Mouse (Mus musculus): ENCODE measurements at regions not wholly inside any gene's neighbourhood (a gene's known extent, or its start where the extent isn't known, plus 50 kb on each side); places are given as distances from the start of the nearest gene placed in this dataset.

GRCm38 (mm10) chr2:173930606-173931177 lies 145.4 kb upstream of the Stx16 start:
- no peak for DNase-seq (ENCODE audit: extremely low spot score in 1 of 2, low spot score in 1 of 2)

DNA sequence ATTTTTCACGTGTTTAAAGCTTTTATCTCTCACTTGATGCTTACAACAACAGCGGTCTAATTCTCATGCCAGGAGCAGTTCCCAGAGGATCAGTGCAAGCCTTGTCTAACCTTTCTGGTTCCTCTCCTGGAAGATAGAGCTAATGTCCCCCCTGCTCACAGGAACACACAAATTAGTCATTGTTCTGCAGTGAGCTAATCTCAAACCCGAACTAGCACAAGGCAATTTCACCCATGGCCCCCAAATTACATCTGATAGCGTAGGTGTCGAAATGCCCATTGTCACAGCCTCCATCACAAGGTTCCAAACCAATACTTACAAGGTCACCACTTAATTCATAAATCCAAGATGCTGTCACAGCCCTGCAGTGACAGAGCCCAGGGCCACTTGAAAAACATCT lies 140.4 kb upstream of the Stx16 start:
- no peak for DNase-seq (ENCODE audit: extremely low spot score in 1 of 2, low spot score in 1 of 2)

DNA sequence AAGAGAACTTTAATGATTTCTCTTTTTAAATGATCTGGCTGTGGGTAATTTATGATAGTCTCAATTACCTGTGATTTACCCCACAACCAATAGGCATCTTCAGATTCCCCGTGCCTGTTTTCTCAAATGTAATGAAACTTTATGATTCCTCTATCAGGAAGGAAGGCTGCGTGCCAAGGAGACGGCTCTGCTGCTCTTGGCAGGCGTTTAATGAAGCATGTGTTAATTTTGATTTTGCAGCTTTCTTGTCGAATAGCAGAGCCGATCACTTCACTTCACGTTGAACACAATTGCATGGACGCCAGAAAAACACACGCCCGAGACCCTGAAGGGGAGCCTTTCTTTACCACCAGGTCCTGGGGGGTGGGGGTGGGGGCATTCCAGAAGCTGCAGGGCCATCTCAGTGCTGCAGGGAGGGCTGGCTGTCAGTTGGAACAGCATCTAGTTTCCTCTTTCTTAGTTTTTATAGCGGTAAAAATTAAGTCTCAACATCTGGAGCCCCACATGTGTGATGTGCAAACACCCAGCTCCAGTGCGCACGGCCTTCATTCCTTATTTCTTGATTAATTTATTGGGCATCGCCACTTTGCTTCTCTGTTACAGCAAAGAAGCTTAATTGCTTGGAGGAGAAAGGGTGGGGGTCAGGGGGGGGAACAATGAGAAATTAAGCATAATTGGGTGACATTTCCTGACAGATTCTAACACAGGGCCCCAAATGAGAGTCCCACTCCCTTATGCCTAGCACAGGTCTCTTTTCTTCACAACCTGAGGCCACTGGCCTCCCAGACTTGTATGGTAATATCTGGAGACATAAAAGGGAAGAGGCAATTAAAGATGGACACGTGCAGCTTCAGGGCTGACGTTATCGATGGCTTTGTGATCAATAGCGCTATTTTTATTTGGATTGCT lies 138.3 kb upstream of the Stx16 start:
- peak in 1 of 2 experiments; percentile 17 for DNase-seq (ENCODE audit: extremely low spot score in 1 of 2, low spot score in 1 of 2)

DNA sequence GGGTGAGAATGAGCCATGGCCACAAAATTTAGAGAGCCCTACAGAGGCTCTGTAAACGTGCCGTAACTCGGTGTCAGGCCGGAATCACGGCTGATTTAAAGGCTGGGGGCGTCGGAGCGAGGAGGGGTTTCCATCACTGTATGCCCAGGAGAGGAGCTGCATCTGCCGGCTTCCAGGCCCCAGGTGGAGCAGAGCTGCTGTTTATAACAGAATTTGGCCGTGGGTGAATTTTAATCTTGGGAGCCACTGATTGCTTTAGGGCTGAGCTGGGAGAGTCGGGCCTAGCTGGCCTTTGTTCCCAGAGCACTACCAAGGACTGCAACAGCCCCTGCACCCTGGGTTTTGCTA lies 137.7 kb upstream of the Stx16 start:
- no peak for DNase-seq (ENCODE audit: extremely low spot score in 1 of 2, low spot score in 1 of 2)

GRCm38 (mm10) chr2:173945441-173945840 lies 130.7 kb upstream of the Stx16 start:
- no peak for DNase-seq (ENCODE audit: extremely low spot score in 1 of 2, low spot score in 1 of 2)

DNA sequence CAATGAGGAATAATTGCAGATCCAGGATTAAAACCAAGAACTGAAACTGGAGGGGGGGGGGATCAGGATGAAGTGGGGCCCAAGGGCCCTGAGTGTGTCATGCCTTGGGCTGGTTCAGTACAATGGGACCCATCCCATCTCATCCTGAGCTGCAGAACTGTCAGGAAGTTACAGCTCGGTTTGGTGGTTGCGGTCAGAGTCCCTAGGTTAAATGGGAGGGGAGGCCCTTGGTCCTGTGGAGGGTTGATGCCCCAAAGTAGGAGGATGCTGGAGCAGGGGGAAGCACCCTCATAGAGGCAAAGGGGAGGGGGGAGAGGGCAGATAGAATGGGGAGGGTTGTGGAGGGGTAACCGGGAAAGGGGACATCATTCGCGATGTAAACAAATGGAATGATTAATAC lies 127.5 kb upstream of the Stx16 start:
- DNase-seq (ENCODE audit: extremely low spot score in 1 of 2, low spot score in 1 of 2): no peak

GRCm38 (mm10) chr2:173950164-173950891 lies 125.8 kb upstream of the Stx16 start:
- DNase-seq (ENCODE audit: extremely low spot score in 1 of 2, low spot score in 1 of 2): peak in 1 of 2 experiments; percentile 26

DNA sequence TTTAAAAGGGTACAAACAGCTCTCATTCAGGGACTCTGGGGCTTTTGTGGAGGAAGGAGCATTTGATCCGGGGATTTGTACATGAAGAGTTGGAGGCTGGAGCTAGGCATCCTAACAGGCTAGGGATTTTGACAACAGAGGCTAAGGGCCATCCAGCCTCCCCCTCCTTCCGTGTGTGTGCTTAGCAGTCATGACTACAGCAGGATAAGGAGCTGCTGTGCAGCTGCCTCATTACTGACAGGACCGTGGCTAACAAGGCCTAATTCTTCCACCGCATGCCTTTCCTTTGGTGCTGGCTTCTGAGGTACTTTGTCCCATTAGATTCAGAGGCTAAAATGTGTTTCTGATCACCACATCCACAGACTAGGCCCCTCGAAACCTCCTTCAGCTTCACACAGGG lies 110.0 kb upstream of the Stx16 start:
- DNase-seq (ENCODE audit: extremely low spot score in 1 of 2, low spot score in 1 of 2): no peak

DNA sequence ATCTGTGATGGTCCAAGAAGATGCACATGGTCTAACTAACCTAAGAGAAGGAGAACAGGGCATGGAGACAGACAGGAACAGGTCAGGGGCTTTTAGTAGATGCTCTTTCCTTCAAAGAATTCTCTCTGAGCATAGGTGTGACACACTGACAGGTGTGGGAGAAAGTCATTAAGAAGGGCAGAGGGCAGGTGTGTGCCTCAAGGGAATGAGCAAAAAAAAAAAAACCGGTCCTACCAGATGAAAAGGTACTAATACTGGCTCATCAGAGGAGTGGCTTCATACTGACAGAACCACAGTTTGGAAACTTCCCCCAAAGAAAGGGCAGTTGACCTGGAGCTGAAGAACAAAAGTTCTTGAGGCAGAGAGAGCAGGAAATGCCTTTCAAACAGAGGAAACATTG lies 105.3 kb upstream of the Stx16 start:
- DNase-seq (ENCODE audit: extremely low spot score in 1 of 2, low spot score in 1 of 2): no peak

- DNase-seq (ENCODE audit: extremely low spot score in 1 of 2, low spot score in 1 of 2): no peak
Observed at GRCm38 (mm10) chr2:173976314-173977053, 99.6 kb upstream of the Stx16 start.

GRCm38 (mm10) chr2:173977236-173978053 lies 98.7 kb upstream of the Stx16 start:
- no peak for DNase-seq (ENCODE audit: extremely low spot score in 1 of 2, low spot score in 1 of 2)

DNA sequence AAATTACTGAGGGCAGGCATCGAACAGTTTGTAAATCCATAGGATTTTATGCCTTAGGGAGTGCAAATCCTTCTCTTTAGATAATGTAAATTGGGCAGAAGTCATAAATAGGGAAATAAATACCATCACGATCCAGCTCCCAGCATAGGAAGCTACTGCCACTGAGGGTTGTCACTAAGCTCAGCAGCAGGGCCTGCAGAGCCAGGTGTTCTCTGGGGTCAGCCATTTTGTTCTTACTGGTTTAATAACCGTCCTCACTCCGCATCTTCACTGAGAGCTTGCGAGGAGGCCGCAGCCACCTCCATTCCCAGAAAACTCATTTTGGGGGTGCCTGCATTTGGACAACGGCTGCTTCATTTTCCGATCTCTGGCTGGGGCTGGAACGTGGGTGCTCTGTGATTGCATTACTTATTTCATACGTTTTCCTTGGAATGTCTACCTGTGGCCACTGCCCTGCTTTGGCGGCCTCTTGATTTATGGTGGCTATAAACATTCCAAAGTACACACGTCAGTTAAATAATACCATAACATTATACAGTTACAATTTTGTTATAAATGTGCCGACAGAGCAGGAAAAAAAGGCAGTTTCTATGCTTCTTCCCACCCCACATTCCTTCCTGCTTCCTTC lies 97.9 kb upstream of the Stx16 start:
- DNase-seq (ENCODE audit: extremely low spot score in 1 of 2, low spot score in 1 of 2): no peak

DNA sequence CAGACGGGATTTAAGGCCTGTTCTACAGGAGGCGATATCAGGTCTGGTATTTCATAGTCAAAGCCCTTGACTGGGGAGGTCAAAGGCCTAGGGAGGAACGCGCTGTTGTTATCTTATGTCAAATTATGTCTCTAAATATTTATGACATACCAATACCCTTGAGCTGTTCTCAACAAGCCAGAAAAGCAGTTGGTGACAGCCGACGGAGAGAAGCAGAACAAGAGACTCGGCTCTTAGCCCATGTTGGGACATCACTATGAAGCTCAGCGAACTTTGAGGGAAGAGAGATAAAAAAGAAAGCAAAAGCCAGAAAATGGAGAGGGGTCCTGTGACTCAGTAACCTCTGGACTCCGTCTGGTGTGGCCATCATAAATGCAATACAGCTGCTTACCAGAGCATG lies 95.1 kb upstream of the Stx16 start:
- DNase-seq (ENCODE audit: extremely low spot score in 1 of 2, low spot score in 1 of 2): no peak

DNA sequence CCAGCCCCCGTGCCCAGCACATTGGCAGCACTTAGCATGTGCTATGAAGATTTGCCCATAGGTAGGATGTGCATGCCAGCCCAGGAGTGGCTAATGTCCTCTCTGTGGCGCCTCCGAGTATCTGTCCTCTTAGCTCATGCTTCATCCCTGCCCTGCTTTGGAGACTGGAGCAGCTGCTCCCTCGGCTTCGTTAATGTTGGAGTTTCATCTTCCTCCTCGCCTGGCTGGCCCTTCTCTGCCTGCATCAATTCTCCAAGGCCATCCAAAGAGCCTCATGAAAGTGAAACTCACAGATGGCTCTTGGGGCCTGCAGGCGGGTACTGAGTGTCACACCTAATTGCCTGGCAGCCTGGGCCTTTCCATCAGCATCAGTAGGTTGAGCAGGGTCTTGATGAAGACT lies 88.6 kb upstream of the Stx16 start:
- DNase-seq (ENCODE audit: extremely low spot score in 1 of 2, low spot score in 1 of 2): no peak

- DNase-seq (ENCODE audit: extremely low spot score in 1 of 2, low spot score in 1 of 2): no peak
Observed at GRCm38 (mm10) chr2:173987921-173988320, 88.2 kb upstream of the Stx16 start.

DNA sequence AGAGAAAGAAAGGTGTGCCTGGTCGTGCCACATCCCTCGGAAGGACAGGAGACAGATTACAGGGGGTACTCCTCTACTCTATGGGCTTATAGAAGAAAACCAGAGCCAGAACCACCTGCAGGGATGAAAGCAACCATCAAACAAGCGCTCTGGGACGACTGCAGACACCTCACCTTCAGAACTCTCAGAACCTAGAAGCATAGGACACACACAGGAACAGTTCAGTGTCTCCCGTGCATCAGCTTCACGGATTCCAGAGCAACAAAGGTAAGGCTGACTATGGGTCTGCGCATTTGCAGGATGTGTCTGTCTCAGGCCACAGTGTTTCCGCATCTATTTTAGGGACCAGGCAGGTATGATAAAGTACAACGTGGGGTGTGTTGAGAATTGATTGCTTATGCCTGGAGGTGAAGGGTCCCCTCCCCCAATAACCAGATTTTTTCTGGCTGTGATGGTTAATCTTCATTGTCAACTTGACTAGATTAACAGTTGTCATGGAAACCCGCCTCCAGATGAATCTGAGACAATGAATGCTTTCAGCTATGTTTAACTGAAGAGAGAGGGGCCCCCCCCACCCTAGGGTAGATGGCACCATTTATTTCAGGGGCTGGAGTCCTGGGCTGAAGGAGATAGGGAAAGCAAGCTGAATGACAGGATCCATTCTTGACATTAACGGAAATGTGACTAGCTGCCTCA lies 87.3 kb upstream of the Stx16 start:
- DNase-seq (ENCODE audit: extremely low spot score in 1 of 2, low spot score in 1 of 2): peak in 1 of 2 experiments; percentile 19

- DNase-seq (ENCODE audit: extremely low spot score in 1 of 2, low spot score in 1 of 2): no peak
Observed at GRCm38 (mm10) chr2:173990664-173991063, 85.4 kb upstream of the Stx16 start.

DNA sequence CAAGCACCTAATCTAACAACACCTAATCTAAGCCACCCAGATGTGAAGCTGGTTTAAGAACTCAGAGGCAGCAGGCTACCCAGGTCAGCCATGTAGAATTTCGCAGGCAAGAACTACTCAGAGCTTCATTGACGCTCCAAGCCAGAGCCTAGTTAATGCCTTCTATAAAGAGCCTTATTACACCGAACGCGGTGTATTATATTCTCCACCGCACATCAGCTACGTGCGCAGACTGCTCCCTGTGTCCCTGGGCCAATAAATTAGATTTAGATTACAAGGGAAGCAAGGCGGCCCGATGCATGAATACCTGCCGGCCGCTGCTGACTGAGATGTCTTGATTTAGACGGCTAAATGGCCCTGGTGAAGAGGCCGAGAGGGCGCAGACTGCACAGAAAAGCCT lies 84.7 kb upstream of the Stx16 start:
- no peak for DNase-seq (ENCODE audit: extremely low spot score in 1 of 2, low spot score in 1 of 2)

GRCm38 (mm10) chr2:173992041-173992440 lies 84.1 kb upstream of the Stx16 start:
- no peak for DNase-seq (ENCODE audit: extremely low spot score in 1 of 2, low spot score in 1 of 2)

All from frontal cortex, adult 2 months (tissue).